Mouse (Mus musculus) forebrain, embryonic 14.5 days (tissue): ENCODE results near the gene Wdr6. TPM values are rescaled to one million over a fixed set of nuclear protein-coding genes. Genes with fewer than 3 reads are reported as not detected.

Experiments used
- ATAC-seq: fragments of 200-750 bp; cut with Nextera tagmentation; 2 replicates; pipeline ENCODE4 v1.8.0; 2017; ENCODE audit warnings: mild to moderate bottlenecking, moderate library complexity
- DNase-seq: peaks from one replicate; pipeline ENCODE4 v3.0.0-alpha.2; 2015; ENCODE audit warnings: low spot score
- H3K27ac ChIP-seq: fragments of 300-500 bp; sonication (generic); 2 replicates; pipeline ENCODE4 v1.5.1; 2014; ENCODE audit warnings: low read depth, mild to moderate bottlenecking, control low read depth, low read length, moderate library complexity
- H3K27me3 ChIP-seq: fragments of 300-500 bp; sonication (generic); replicated peaks from 2 replicates; pipeline ENCODE4 v1.6.1; 2014; ENCODE audit warnings: low read length, control low read depth, mixed read lengths; ENCODE audit not compliant: control insufficient read depth, insufficient read depth
- H3K36me3 ChIP-seq: fragments of 300-500 bp; sonication (generic); 2 replicates; pipeline ENCODE4 v1.6.1; 2014; ENCODE audit warnings: low read length, control low read depth; ENCODE audit not compliant: control insufficient read depth, insufficient read depth
- H3K4me1 ChIP-seq: fragments of 300-500 bp; sonication (generic); 2 replicates; pipeline ENCODE4 v1.6.1; 2014; ENCODE audit warnings: antibody characterized with exemption, low read length, control low read depth; ENCODE audit not compliant: control insufficient read depth, insufficient read depth
- H3K4me2 ChIP-seq: fragments of 300-500 bp; sonication (generic); 2 replicates; pipeline ENCODE4 v1.6.1; 2014; ENCODE audit warnings: mild to moderate bottlenecking, control low read depth, low read length
- H3K4me3 ChIP-seq: fragments of 300-500 bp; sonication (generic); 2 replicates; pipeline ENCODE4 v1.5.1; 2014; ENCODE audit warnings: low read depth, low read length, control low read depth
- H3K9ac ChIP-seq: fragments of 300-500 bp; sonication (generic); 2 replicates; pipeline ENCODE4 v1.6.1; 2014; ENCODE audit warnings: mild to moderate bottlenecking, low read length, control low read depth, moderate library complexity
- H3K9me3 ChIP-seq: fragments of 300-500 bp; sonication (generic); replicated peaks from 2 replicates; pipeline ENCODE4 v1.6.1; 2016; ENCODE audit warnings: low read length, control low read depth, mixed read lengths; ENCODE audit not compliant: control insufficient read depth
- WGBS: fragments of 180-500 bp; shearing (Covaris S2); extraction: QIAGEN DNeasy Blood & Tissue Kit; methylation state at CpG from one replicate; pipeline ENCODE4 v1.1.7; 2014; 5-methylcytosine and 5-hydroxymethylcytosine counted together
- polyA plus RNA-seq: library from polyadenylated mRNA; unstranded; fragments of >200 nt; fragmentation: Nextera tagmentation; extraction: Ambion mirVana; gene quantifications from 2 replicates; pipeline ENCODE4 v1.2.1, GENCODE M21; 2014

The Wdr6 gene
- polyA plus RNA-seq, 1 experiment from 2014 or later = 162 TPM

GRCm38 (mm10) chr9:108599021-108599566 is 20.6 kb upstream of the Wdr6 start:
- Histone ChIP-seq H3K27ac (no peak overlapping the region), H3K9me3 (no peaks in the 10 kb centered on the region), H3K36me3 (peaks cover 19% of the 10 kb centered on the region), H3K9ac (no peak overlapping the region), H3K4me3 (no peak overlapping the region), H3K4me2 (no peak overlapping the region), H3K4me1 (no peaks in the 10 kb centered on the region), H3K27me3 (no peaks in the 10 kb centered on the region)
- 80% methylated on average over 4 of the region's 4 CpGs for WGBS
- ATAC-seq = no peak
- DNase-seq = peak; percentile 71

GRCm38 (mm10) chr9:108596998-108597764 is 18.6 kb upstream of the Wdr6 start, which contains the start of gene P4htm:
P4htm (minus strand) TSS chr9:108597667.
- Histone ChIP-seq H3K4me1 (no peaks in the 10 kb centered on the region), H3K4me2 (peak within 1 kb of the TSS; percentile 91), H3K4me3 (peak within 1 kb of the TSS; percentile 73), H3K27me3 (no peaks in the 10 kb centered on the region), H3K27ac (peak within 1 kb of the TSS; percentile 71; the same call in 1 of the 2 replicates), H3K9ac (peak within 1 kb of the TSS; percentile 81), H3K36me3 (0 out of 2 replicates have a peak, but pooled peaks cover 3% of the 10 kb centered on the region), H3K9me3 (no peaks in the 10 kb centered on the region)
- under 1% methylated on average over 57 of the region's 69 CpGs for WGBS
- peak; percentile 90 for ATAC-seq
- DNase-seq = peak; percentile 76

- H3K27me3 ChIP-seq = no peaks in the 10 kb centered on the region
- WGBS = 88% methylated on average over 3 of the region's 3 CpGs
- H3K4me1 ChIP-seq = no peaks in the 10 kb centered on the region
- DNase-seq (no peak), ATAC-seq (no peak)
- H3K36me3 ChIP-seq = no peaks in the 10 kb centered on the region
- H3K9me3 ChIP-seq = no peaks in the 10 kb centered on the region
- no peak overlapping the region for H3K4me2 ChIP-seq
- H3K4me3 ChIP-seq = no peak overlapping the region
- H3K27ac ChIP-seq = no peak overlapping the region
- no peak overlapping the region for H3K9ac ChIP-seq
Measured at GRCm38 (mm10) chr9:108594354-108594753, 15.8 kb upstream of the Wdr6 start.

- Histone ChIP-seq H3K27me3 (no peaks in the 10 kb centered on the region), H3K4me2 (no peak overlapping the region), H3K27ac (no peak overlapping the region), H3K4me3 (no peak overlapping the region), H3K4me1 (peaks cover 25% of the 10 kb centered on the region), H3K9ac (no peak overlapping the region), H3K9me3 (no peaks in the 10 kb centered on the region), H3K36me3 (no peaks in the 10 kb centered on the region)
- DNase-seq (peak; percentile 20), ATAC-seq (no peak)
- 72% methylated on average over 4 of the region's 4 CpGs for WGBS
Measured at GRCm38 (mm10) chr9:108591462-108591861, 12.9 kb upstream of the Wdr6 start.

GRCm38 (mm10) chr9:108589229-108589628 is 10.7 kb upstream of the Wdr6 start:
- H3K4me3 ChIP-seq = no peak overlapping the region
- no peaks in the 10 kb centered on the region for H3K36me3 ChIP-seq
- H3K4me2 ChIP-seq = no peak overlapping the region
- H3K27ac ChIP-seq = peak overlapping the region; percentile 96
- H3K27me3 ChIP-seq = no peaks in the 10 kb centered on the region
- WGBS = 75% methylated on average over 5 of the region's 5 CpGs
- DNase-seq = peak; percentile 54
- no peak overlapping the region for H3K9ac ChIP-seq
- H3K4me1 ChIP-seq = peaks cover 25% of the 10 kb centered on the region
- no peak for ATAC-seq
- H3K9me3 ChIP-seq = no peaks in the 10 kb centered on the region

GRCm38 (mm10) chr9:108587571-108588180 is 9.1 kb upstream of the Wdr6 start:
- Histone ChIP-seq H3K4me2 (peak overlapping the region; percentile 49), H3K4me3 (no peak overlapping the region; the same call in 1 of the 2 replicates), H3K27ac (peak overlapping the region; percentile 96), H3K4me1 (peaks cover 25% of the 10 kb centered on the region), H3K36me3 (0 out of 2 replicates have a peak, but pooled peaks cover 5% of the 10 kb centered on the region), H3K9me3 (no peaks in the 10 kb centered on the region), H3K9ac (peak overlapping the region; percentile 56), H3K27me3 (no peaks in the 10 kb centered on the region)
- peak; percentile 98 for ATAC-seq
- peak; percentile 97 for DNase-seq
- 1% methylated on average over 14 of the region's 14 CpGs for WGBS

- peak overlapping the region; percentile 62 for H3K4me2 ChIP-seq
- H3K9ac ChIP-seq = peak overlapping the region; percentile 66
- peaks cover 30% of the 10 kb centered on the region for H3K36me3 ChIP-seq
- H3K4me1 ChIP-seq = peaks cover 24% of the 10 kb centered on the region
- peak overlapping the region; percentile 82 for H3K4me3 ChIP-seq
- H3K27ac ChIP-seq = peak overlapping the region; percentile 93
- no peak for ATAC-seq
- no peaks in the 10 kb centered on the region for H3K9me3 ChIP-seq
- no peaks in the 10 kb centered on the region for H3K27me3 ChIP-seq
- no peak for DNase-seq
- WGBS = 69% methylated on average over 5 of the region's 5 CpGs
Measured at GRCm38 (mm10) chr9:108579344-108579690, 778 bp upstream of the Wdr6 start.

GRCm38 (mm10) chr9:108577934-108578544 is 500 bp downstream of the Wdr6 start:
- peak overlapping the region; percentile 62 for H3K4me2 ChIP-seq
- peaks cover 26% of the 10 kb centered on the region for H3K4me1 ChIP-seq
- no peaks in the 10 kb centered on the region for H3K9me3 ChIP-seq
- peak; percentile 61 for DNase-seq
- peak overlapping the region; percentile 93 for H3K27ac ChIP-seq
- peak; percentile 19 for ATAC-seq
- H3K9ac ChIP-seq = peak overlapping the region; percentile 91
- under 1% methylated on average over 24 of the region's 24 CpGs for WGBS
- no peaks in the 10 kb centered on the region for H3K27me3 ChIP-seq
- H3K4me3 ChIP-seq = peak overlapping the region; percentile 82
- H3K36me3 ChIP-seq = peaks cover 38% of the 10 kb centered on the region
